Mouse (Mus musculus) MEL (cell line): ENCODE data around the gene Myo10.

Experiments used
- GABPA ChIP-seq: IDR thresholded peaks from 2 replicates; pipeline ENCODE4 v1.6.1; 2012; ENCODE audit warnings: low read depth, mild to moderate bottlenecking, inconsistent platforms, low read length, improper control_type of control experiment, moderate library complexity
- MAX ChIP-seq: IDR thresholded peaks from 2 replicates; pipeline ENCODE4 v1.6.1; 2011; ENCODE audit warnings: low read length, improper control_type of control experiment
- POLR2A ChIP-seq, 2 experiments: IDR thresholded peaks; 2 replicates each; pipeline ENCODE4 v1.6.1; 2011 to 2012; ENCODE audit warnings: low read length in 2 of 2, mild to moderate bottlenecking in 2 of 2, control low read depth in 1 of 2, improper control_type of control experiment in 1 of 2, low read depth in 1 of 2, moderate library complexity in 1 of 2; ENCODE audit not compliant: control insufficient read depth in 1 of 2, insufficient read depth in 1 of 2, poor library complexity in 1 of 2
- ZNF384 ChIP-seq: IDR thresholded peaks from 2 replicates; pipeline ENCODE4 v1.6.1; 2012; ENCODE audit warnings: low read depth, mild to moderate bottlenecking, inconsistent platforms, low read length, improper control_type of control experiment

DNA sequence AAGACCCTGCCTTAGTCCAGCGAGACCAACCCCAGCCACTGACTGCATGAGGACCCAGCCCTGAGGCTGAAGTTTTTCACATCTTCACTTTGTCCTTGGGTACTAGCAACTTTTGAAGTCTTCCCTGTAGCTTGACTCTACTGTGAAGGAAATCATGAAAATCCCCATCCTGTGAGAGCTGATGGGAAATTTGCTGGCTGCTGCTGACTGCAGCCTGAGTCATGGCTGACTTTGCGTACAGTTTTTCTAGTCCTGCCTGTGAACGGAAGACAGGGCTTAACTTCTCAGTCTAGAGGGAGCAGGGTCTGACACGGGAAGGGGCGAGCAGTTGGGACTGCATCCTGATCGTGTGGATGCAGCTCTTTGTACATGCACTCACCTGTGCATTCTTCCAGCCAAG lies 30.6 kb downstream of the Myo10 start:
- TF ChIP-seq MAX (no peak), POLR2A (IDR thresholded peaks at IDR 0.05; ENCODE audit: control insufficient read depth in 1 of 2, insufficient read depth in 1 of 2, low read depth in 1 of 2, low read length in 2 of 2, poor library complexity in 1 of 2) (no peak), GABPA (no peak), ZNF384 (no peak)
